Mouse (Mus musculus) gastrocnemius, adult 2 months (tissue): ENCODE results near the gene 5530401A14Rik. TPM values are rescaled to one million over a fixed set of nuclear protein-coding genes. Genes with fewer than 3 reads are reported as not detected.

Experiments used
- DNase-seq: peaks from one replicate; pipeline ENCODE4 v3.0.0; 2022
- H3K27ac ChIP-seq: fragments of 200-600 bp; 2 replicates; pipeline ENCODE4 v1.8.1; 2022; ENCODE audit warnings: mild to moderate bottlenecking
- H3K4me3 ChIP-seq: fragments of 200-600 bp; 2 replicates; pipeline ENCODE4 v1.8.1; 2022; ENCODE audit warnings: mild to moderate bottlenecking, moderate library complexity
- CTCF ChIP-seq: fragments of 200-600 bp; IDR thresholded peaks from 2 replicates; pipeline ENCODE4 v1.8.1; 2022; ENCODE audit warnings: antibody characterized with exemption, mild to moderate bottlenecking, moderate library complexity
- intact Hi-C: fragments of 180-260 bp; cut with DNase I; formaldehyde crosslinking; loops from one replicate; pipeline ENCODE4 v1.15.1; 2025
- long read RNA-seq, 2 experiments: library from polyadenylated mRNA; stranded (forward); transcript quantifications; one replicate each; pipeline ENCODE4 v2.0.0; 2021
- total RNA-seq, 2 experiments: library from RNA; stranded (reverse); gene quantifications; 2 replicates each; pipeline ENCODE4 v1.2.3; 2021

The 5530401A14Rik gene
- under 1 TPM; 0.22 to 0.28 TPM for total RNA-seq
- long read RNA-seq, experiment 1 = 0 reads
- long read RNA-seq, experiment 2 = 0 reads

DNA sequence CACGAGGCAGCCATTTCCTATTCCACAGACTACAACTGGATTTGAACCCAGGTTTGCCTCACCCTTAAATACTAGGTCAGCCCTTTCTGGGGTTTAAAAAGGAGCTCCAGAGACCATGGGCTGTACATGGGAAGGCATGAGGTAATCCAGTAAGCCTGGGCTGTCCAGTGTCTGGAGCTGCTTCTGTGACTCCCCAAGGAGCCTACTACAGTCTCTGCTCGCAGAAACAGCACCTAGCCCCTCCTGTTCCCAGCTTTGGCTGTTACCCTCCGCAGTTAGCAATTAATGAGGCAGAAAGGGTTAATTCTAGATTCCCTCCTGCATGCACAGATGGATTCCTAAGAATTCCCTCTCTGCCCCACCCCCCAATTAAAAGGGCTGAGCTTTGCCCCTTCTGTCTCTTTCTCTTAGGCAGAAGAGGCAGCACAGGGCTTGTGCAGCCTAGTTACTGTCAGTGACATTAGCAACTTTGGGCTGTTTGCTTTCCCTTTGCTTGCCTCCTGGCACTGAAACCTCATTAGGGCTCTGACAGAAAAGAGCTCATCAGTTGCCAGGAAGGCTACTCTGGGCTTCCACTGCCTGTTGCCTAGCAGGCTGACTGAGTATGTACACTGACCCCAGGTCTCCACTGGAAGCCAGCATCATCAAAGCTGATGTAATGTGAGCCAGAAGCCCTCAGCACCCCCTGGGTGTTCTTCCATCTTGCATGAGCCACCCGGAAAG, at the start of gene 5530401A14Rik:
TSS of gene 5530401A14Rik (plus strand) at position 424 of the 723 bp plus-strand sequence.
- intact Hi-C loops = no loop called here
- DNase-seq = no peak
- H3K27ac ChIP-seq = no peak within 1 kb of the TSS
- no peak for TF ChIP-seq CTCF
- no peak within 1 kb of the TSS for H3K4me3 ChIP-seq

- intact Hi-C loops = no loop called here
- no peak for TF ChIP-seq CTCF
- H3K4me3 ChIP-seq = no peak overlapping the region
- H3K27ac ChIP-seq = no peak overlapping the region
- DNase-seq = no peak
Measured at GRCm38 (mm10) chr11:81814816-81815215, 45.7 kb upstream of the 5530401A14Rik start.

DNA sequence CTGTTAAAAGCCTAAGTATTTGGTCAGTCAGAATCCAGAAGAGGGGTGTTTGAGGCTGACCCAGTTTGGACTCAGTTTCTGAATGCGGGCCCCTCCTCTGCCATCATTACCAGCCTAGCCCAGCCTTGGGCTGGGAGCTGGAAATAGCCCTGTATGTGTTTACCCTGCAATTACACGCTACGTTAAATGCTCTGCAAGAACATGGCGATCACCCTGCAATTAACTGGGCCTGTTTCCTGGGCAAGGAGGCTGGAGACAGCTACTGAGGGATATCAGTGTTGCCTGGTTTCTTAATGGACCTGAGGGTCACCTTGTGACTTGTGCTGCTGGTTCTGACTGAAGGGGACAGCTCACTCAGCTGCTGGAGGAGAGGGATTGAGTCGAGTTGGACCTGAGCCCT, 43.9 kb upstream of the 5530401A14Rik start:
- DNase-seq = no peak
- Histone ChIP-seq H3K27ac (no peak overlapping the region), H3K4me3 (no peak overlapping the region)
- intact Hi-C loops = no loop called here
- no peak for TF ChIP-seq CTCF

DNA sequence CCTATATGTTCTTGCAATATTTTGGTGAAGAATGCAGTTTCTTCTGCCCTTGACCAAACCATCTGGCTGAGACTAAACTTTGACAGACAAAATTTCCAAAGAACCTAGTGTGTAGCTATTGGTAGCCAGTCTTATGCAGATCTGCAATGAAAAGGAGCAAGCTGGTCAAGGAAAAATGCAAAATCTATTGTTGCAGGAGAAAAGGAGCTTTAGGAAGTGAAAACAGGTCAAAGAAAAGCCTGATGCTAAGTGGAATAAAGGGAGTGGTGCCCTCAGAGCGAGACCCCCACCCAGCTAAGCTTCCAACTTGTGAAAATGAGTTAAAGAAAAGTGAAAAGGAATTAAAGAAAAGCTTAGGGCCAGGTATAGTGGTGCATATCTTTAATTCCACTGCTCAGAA, 28.1 kb upstream of the 5530401A14Rik start:
- Histone ChIP-seq H3K27ac (no peak overlapping the region), H3K4me3 (no peak overlapping the region)
- TF ChIP-seq CTCF = no peak
- intact Hi-C loops = no loop called here
- DNase-seq = no peak

GRCm38 (mm10) chr11:81838426-81838825, 22.0 kb upstream of the 5530401A14Rik start:
- intact Hi-C loops = no loop called here
- TF ChIP-seq CTCF = no peak
- H3K4me3 ChIP-seq = no peak overlapping the region
- H3K27ac ChIP-seq = no peak overlapping the region
- no peak for DNase-seq

- intact Hi-C loops = no loop called here
- no peak overlapping the region for H3K4me3 ChIP-seq
- no peak overlapping the region for H3K27ac ChIP-seq
- TF ChIP-seq CTCF = no peak
- DNase-seq = no peak
Measured at GRCm38 (mm10) chr11:81841001-81841400, 19.5 kb upstream of the 5530401A14Rik start.

DNA sequence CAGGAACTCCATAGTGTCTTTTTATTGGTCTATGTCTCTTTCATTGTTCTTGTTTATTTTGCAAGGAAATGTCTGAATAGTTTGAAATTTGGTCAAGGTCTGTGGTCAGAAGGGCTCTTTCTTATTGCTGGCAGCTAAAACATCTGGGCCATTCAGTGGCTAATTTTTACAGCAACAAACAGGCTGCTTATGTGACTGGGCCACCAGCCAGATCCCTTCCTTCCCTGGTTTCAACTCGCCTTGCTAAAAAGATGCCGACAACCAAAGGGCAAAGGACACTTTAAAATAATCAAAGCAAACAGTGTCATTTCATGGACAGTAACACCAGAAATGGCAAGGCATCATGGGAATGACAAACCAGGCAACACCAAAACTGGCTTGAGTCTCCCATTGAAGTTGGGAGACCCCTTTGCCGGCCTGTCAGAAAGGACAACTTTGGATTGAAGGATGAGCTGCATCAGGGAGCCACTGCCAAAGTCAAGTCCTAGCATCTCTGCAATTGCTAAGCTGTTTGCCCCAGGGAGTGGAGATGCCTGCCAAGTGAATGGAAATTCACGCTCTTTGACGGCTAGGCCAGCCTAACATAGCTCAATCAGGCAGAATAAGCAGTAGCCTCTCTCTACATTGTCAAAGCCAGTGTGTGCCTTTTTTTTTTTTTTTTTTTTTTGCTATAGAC, 15.3 kb upstream of the 5530401A14Rik start:
- intact Hi-C loops = no loop called here
- Histone ChIP-seq H3K4me3 (no peak overlapping the region), H3K27ac (no peak overlapping the region)
- no peak for TF ChIP-seq CTCF
- peak; percentile 54 for DNase-seq

DNA sequence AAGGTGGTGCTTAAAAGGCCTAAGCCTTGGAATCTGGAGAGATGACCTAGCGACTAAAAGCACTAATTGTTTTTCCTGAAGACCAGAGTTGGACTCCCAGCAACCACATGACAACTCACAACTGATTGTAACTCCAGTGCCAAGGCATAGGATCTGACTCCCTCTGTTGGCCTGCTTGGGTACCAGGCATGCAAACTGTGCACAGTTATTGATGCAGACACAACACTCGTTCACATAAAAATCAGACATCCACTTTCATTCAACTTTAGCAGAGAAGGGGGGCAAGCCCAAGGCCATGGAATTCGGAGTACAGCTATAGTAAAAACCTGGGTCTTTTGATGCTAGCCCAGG, 14.8 kb upstream of the 5530401A14Rik start:
- no peak for TF ChIP-seq CTCF
- no peak overlapping the region for H3K27ac ChIP-seq
- DNase-seq = no peak
- H3K4me3 ChIP-seq = no peak overlapping the region
- intact Hi-C loops = no loop called here

DNA sequence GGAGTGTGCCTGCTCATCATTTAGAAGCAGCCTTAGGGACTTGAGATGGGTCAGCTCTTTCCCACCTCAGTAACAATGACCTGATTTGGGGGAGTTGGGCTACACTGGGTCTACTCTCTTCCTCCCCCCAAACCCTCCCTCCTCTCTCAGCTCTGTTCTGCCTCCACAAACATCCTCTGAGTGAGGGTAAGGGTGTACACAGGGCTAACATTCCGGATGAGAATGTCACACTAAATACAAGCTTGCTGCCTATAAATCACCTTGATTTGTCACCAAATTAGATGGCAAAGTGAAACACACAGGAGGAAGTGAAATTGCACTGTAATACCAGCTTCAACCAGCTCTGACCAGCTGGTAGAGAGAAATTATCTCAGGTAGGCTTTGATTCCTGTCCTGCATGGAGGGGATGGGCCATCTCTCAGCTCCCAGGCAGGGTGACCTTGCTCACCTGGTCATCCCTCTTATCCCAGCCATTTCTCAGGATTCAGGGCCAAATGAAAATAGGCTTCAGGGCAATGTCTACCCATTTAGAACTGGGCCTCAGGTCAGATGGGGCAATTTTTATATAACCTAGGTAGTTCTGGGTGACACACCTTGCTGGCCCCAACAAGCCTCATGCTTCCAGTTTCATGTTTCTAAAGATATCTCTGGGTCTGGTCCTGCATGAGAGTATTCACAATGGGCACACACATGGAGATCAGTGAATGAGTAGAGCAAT, 12.5 kb upstream of the 5530401A14Rik start:
- no peak for TF ChIP-seq CTCF
- intact Hi-C loops = no loop called here

GRCm38 (mm10) chr11:81865661-81866382, 5.3 kb downstream of the 5530401A14Rik start:
- Histone ChIP-seq H3K4me3 (no peak overlapping the region), H3K27ac (no peak overlapping the region)
- intact Hi-C loops = no loop called here
- TF ChIP-seq CTCF = no peak
- DNase-seq = peak; percentile 28

More for the DNA sequence above, 12.5 kb upstream of the 5530401A14Rik start:
- no peak overlapping the region for H3K4me3 ChIP-seq
- no peak overlapping the region for H3K27ac ChIP-seq
- no peak for DNase-seq

DNA sequence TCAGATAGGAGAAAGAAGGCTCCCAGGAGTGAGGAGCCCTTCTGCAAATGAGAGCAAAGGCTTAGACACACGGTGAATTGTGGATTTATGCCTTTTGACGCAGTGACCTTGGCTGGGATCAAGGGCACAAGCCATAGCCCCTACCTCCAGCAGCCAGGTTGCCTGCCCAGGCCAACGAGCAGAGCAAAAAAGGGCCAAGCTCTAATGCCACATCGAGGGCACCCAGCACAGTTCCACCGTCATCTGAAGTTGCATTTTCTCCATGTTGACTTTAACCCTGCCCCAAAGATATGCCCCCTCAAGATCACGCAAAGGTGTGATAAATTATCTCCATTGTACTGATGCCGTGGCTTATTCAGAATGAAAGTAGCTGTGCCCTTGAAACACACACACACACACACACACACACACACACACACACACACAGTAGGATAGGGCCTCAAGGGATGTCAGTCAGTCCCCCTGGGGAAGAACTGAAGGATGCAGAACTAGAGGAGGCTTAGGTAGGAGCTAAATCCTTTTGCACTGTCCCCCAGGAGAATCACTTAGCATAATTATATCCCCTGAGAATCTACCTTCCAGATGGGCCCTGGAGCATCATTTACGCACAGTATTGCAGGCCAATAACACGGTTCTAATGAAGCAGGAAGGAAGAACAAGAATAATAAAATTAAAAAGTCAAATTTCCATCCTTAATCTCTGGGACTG, 11.2 kb downstream of the 5530401A14Rik start:
- H3K4me3 ChIP-seq = no peak overlapping the region
- TF ChIP-seq CTCF = no peak
- no peak for DNase-seq
- intact Hi-C loops = no loop called here
- no peak overlapping the region for H3K27ac ChIP-seq

DNA sequence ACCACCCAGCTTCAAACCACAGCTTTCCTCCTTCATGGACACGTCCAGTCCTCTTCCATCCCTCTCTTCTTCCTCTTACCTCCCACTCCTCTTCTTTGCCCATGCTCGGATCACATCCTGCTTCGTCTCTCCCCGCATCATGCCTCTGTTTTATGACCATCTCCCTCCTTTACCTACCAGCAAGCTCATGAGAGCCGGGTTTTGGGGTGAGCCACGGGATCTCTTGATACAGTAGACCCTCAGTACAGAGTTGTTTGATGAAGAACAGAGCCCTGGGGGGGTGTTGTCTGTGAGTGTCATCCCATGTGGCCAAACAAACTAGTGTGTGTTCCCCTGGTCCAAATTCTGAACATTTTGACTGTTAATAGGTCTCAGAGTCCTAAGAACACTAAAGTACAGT, 36.0 kb downstream of the 5530401A14Rik start:
- no peak for TF ChIP-seq CTCF
- Histone ChIP-seq H3K4me3 (no peak overlapping the region), H3K27ac (no peak overlapping the region)
- intact Hi-C loops = no loop called here
- no peak for DNase-seq
